Mouse (Mus musculus): Measurements from ENCODE around the gene Gabrb1. TPM values are rescaled to one million over a fixed set of nuclear protein-coding genes. Genes with fewer than 3 reads are reported as not detected.

Gabrb1 gene
- polyA plus RNA-seq, 1 experiment from 2014 or later: 0.33 TPM

- WGBS: under 1% methylated on average over 46 of the region's 46 CpGs
- H3K36me3 ChIP-seq: no peaks in the 10 kb centered on the region
- peak overlapping the region; percentile 50; the same call in 1 of the 2 replicates for H3K27ac ChIP-seq
- H3K4me1 ChIP-seq (replicated peaks): peaks cover 11% of the 10 kb centered on the region
- peak; percentile 77 for DNase-seq (ENCODE audit: low spot score)
- peak overlapping the region; percentile 67 for H3K4me3 ChIP-seq
- H3K9me3 ChIP-seq: no peaks in the 10 kb centered on the region
- peaks cover 6% of the 10 kb centered on the region; the same call in 1 of the 2 replicates for H3K27me3 ChIP-seq (ENCODE audit: insufficient read depth, poor library complexity, severe bottlenecking)
These were observed 42.8 kb downstream of the Gabrb1 start for GRCm38 (mm10) chr5:71700468-71701272.

GRCm38 (mm10) chr5:71701273-71701614 is 43.3 kb downstream of the Gabrb1 start:
- Histone ChIP-seq H3K4me1 (replicated peaks) (peaks cover 11% of the 10 kb centered on the region), H3K4me3 (peak overlapping the region; percentile 67), H3K9me3 (no peaks in the 10 kb centered on the region), H3K27me3 (ENCODE audit: insufficient read depth, poor library complexity, severe bottlenecking) (peaks cover 6% of the 10 kb centered on the region; the same call in 1 of the 2 replicates), H3K27ac (peak overlapping the region; percentile 50; the same call in 1 of the 2 replicates), H3K36me3 (no peaks in the 10 kb centered on the region)
- DNase-seq (ENCODE audit: low spot score): no peak
- 3% methylated on average over 6 of the region's 6 CpGs for WGBS

GRCm38 (mm10) chr5:71732931-71733792 is 75.2 kb downstream of the Gabrb1 start:
- Histone ChIP-seq H3K27ac (no peak overlapping the region), H3K4me3 (no peak overlapping the region), H3K27me3 (ENCODE audit: insufficient read depth, poor library complexity, severe bottlenecking) (no peaks in the 10 kb centered on the region), H3K9me3 (no peaks in the 10 kb centered on the region), H3K4me1 (replicated peaks) (no peaks in the 10 kb centered on the region), H3K36me3 (no peaks in the 10 kb centered on the region)
- 86% methylated on average over 8 of the region's 8 CpGs for WGBS
- no peak for DNase-seq (ENCODE audit: low spot score)

GRCm38 (mm10) chr5:71747411-71747810 is 89.5 kb downstream of the Gabrb1 start:
- Histone ChIP-seq H3K27ac (no peak overlapping the region), H3K4me3 (no peak overlapping the region), H3K36me3 (no peaks in the 10 kb centered on the region), H3K4me1 (replicated peaks) (no peaks in the 10 kb centered on the region), H3K27me3 (ENCODE audit: insufficient read depth, poor library complexity, severe bottlenecking) (no peaks in the 10 kb centered on the region), H3K9me3 (no peaks in the 10 kb centered on the region)
- WGBS: 90% methylated on average over 2 of the region's 2 CpGs
- DNase-seq (ENCODE audit: low spot score): no peak

GRCm38 (mm10) chr5:71753966-71754365 is 96.1 kb downstream of the Gabrb1 start:
- Histone ChIP-seq H3K9me3 (no peaks in the 10 kb centered on the region), H3K27ac (no peak overlapping the region), H3K27me3 (ENCODE audit: insufficient read depth, poor library complexity, severe bottlenecking) (no peaks in the 10 kb centered on the region), H3K4me3 (no peak overlapping the region), H3K36me3 (no peaks in the 10 kb centered on the region), H3K4me1 (replicated peaks) (no peaks in the 10 kb centered on the region)
- DNase-seq (ENCODE audit: low spot score): no peak
- WGBS: 83% methylated on average over 5 of the region's 5 CpGs

GRCm38 (mm10) chr5:71761105-71761504 is 103.2 kb downstream of the Gabrb1 start:
- no peak for DNase-seq (ENCODE audit: low spot score)
- WGBS: 93% methylated on average over 6 of the region's 6 CpGs
- no peaks in the 10 kb centered on the region for H3K9me3 ChIP-seq
- H3K4me3 ChIP-seq: no peak overlapping the region
- H3K36me3 ChIP-seq: no peaks in the 10 kb centered on the region
- no peaks in the 10 kb centered on the region for H3K27me3 ChIP-seq (ENCODE audit: insufficient read depth, poor library complexity, severe bottlenecking)
- H3K27ac ChIP-seq: no peak overlapping the region
- no peaks in the 10 kb centered on the region for H3K4me1 ChIP-seq (replicated peaks)

- Histone ChIP-seq H3K4me3 (no peak overlapping the region), H3K36me3 (no peaks in the 10 kb centered on the region), H3K27me3 (ENCODE audit: insufficient read depth, poor library complexity, severe bottlenecking) (no peaks in the 10 kb centered on the region), H3K27ac (no peak overlapping the region), H3K9me3 (no peaks in the 10 kb centered on the region), H3K4me1 (replicated peaks) (no peaks in the 10 kb centered on the region)
- WGBS: 85% methylated on average over 2 of the region's 2 CpGs
- no peak for DNase-seq (ENCODE audit: low spot score)
These were observed 123.7 kb downstream of the Gabrb1 start for GRCm38 (mm10) chr5:71781514-71782179.

- H3K4me3 ChIP-seq: no peak overlapping the region
- WGBS: 55% methylated on average over 1 of the region's 1 CpGs
- no peaks in the 10 kb centered on the region for H3K27me3 ChIP-seq (ENCODE audit: insufficient read depth, poor library complexity, severe bottlenecking)
- H3K9me3 ChIP-seq: no peaks in the 10 kb centered on the region
- no peaks in the 10 kb centered on the region for H3K4me1 ChIP-seq (replicated peaks)
- H3K27ac ChIP-seq: no peak overlapping the region
- no peak for DNase-seq (ENCODE audit: low spot score)
- no peaks in the 10 kb centered on the region for H3K36me3 ChIP-seq
These were observed 164.9 kb downstream of the Gabrb1 start for GRCm38 (mm10) chr5:71822862-71823261.

GRCm38 (mm10) chr5:71828342-71828741 is 170.4 kb downstream of the Gabrb1 start:
- Histone ChIP-seq H3K4me3 (no peak overlapping the region), H3K36me3 (no peaks in the 10 kb centered on the region), H3K27ac (no peak overlapping the region), H3K4me1 (replicated peaks) (no peaks in the 10 kb centered on the region), H3K9me3 (no peaks in the 10 kb centered on the region), H3K27me3 (ENCODE audit: insufficient read depth, poor library complexity, severe bottlenecking) (no peaks in the 10 kb centered on the region)
- no peak for DNase-seq (ENCODE audit: low spot score)

GRCm38 (mm10) chr5:71828996-71829395 is 171.1 kb downstream of the Gabrb1 start:
- 75% methylated on average over 1 of the region's 1 CpGs for WGBS
- Histone ChIP-seq H3K9me3 (no peaks in the 10 kb centered on the region), H3K27ac (no peak overlapping the region), H3K4me1 (replicated peaks) (no peaks in the 10 kb centered on the region), H3K27me3 (ENCODE audit: insufficient read depth, poor library complexity, severe bottlenecking) (no peaks in the 10 kb centered on the region), H3K36me3 (no peaks in the 10 kb centered on the region), H3K4me3 (no peak overlapping the region)
- DNase-seq (ENCODE audit: low spot score): no peak

- Histone ChIP-seq H3K4me1 (replicated peaks) (no peaks in the 10 kb centered on the region), H3K9me3 (no peaks in the 10 kb centered on the region), H3K4me3 (no peak overlapping the region), H3K36me3 (no peaks in the 10 kb centered on the region), H3K27ac (no peak overlapping the region), H3K27me3 (ENCODE audit: insufficient read depth, poor library complexity, severe bottlenecking) (no peaks in the 10 kb centered on the region)
- DNase-seq (ENCODE audit: low spot score): no peak
- 93% methylated on average over 2 of the region's 2 CpGs for WGBS
These were observed 172.4 kb downstream of the Gabrb1 start for GRCm38 (mm10) chr5:71830342-71830741.

- Histone ChIP-seq H3K4me1 (replicated peaks) (no peaks in the 10 kb centered on the region), H3K27me3 (ENCODE audit: insufficient read depth, poor library complexity, severe bottlenecking) (no peaks in the 10 kb centered on the region), H3K36me3 (no peaks in the 10 kb centered on the region), H3K4me3 (no peak overlapping the region), H3K27ac (no peak overlapping the region), H3K9me3 (no peaks in the 10 kb centered on the region)
- no peak for DNase-seq (ENCODE audit: low spot score)
These were observed 184.3 kb downstream of the Gabrb1 start for GRCm38 (mm10) chr5:71842241-71842640.

- Histone ChIP-seq H3K4me3 (no peak overlapping the region), H3K9me3 (no peaks in the 10 kb centered on the region), H3K4me1 (replicated peaks) (no peaks in the 10 kb centered on the region), H3K27ac (no peak overlapping the region), H3K36me3 (no peaks in the 10 kb centered on the region), H3K27me3 (ENCODE audit: insufficient read depth, poor library complexity, severe bottlenecking) (no peaks in the 10 kb centered on the region)
- DNase-seq (ENCODE audit: low spot score): no peak
- WGBS: 95% methylated on average over 2 of the region's 2 CpGs
These were observed 240.3 kb downstream of the Gabrb1 start for GRCm38 (mm10) chr5:71898214-71898613.

All from hindbrain, embryonic 10.5 days (tissue).